Mouse (Mus musculus) heart, embryonic 12.5 days (tissue): ENCODE data around the gene Uck2. TPM values are rescaled to one million over a fixed set of nuclear protein-coding genes. Genes with fewer than 3 reads are reported as not detected.

Experiments
- ATAC-seq: fragments of 200-750 bp; cut with Nextera tagmentation; 2 replicates; pipeline ENCODE4 v1.8.0; 2017; ENCODE audit warnings: moderate TSS enrichment, moderate library complexity; ENCODE audit not compliant: insufficient number of reproducible peaks, low FRiP score
- H3K27ac ChIP-seq: fragments of 300-500 bp; sonication (generic); 2 replicates; pipeline ENCODE4 v1.5.1; 2016; ENCODE audit warnings: mild to moderate bottlenecking, moderate library complexity; ENCODE audit not compliant: poor library complexity, severe bottlenecking
- H3K27me3 ChIP-seq: fragments of 300-500 bp; sonication (generic); replicated peaks from 2 replicates; pipeline ENCODE4 v1.6.1; 2016; ENCODE audit warnings: mild to moderate bottlenecking, moderate library complexity
- H3K36me3 ChIP-seq: fragments of 300-500 bp; sonication (generic); 2 replicates; pipeline ENCODE4 v1.6.1; 2016; ENCODE audit warnings: mild to moderate bottlenecking, moderate library complexity
- H3K4me1 ChIP-seq: fragments of 300-500 bp; sonication (generic); replicated peaks from 2 replicates; pipeline ENCODE4 v1.6.1; 2016; ENCODE audit warnings: mild to moderate bottlenecking
- H3K4me2 ChIP-seq: fragments of 300-500 bp; sonication (generic); 2 replicates; pipeline ENCODE4 v1.6.1; 2016; ENCODE audit warnings: mild to moderate bottlenecking, moderate library complexity
- H3K4me3 ChIP-seq: fragments of 300-500 bp; sonication (generic); 2 replicates; pipeline ENCODE4 v1.5.1; 2016; ENCODE audit warnings: mild to moderate bottlenecking
- H3K9ac ChIP-seq: fragments of 300-500 bp; sonication (generic); 2 replicates; pipeline ENCODE4 v1.6.1; 2016; ENCODE audit warnings: mild to moderate bottlenecking, moderate library complexity
- H3K9me3 ChIP-seq: fragments of 300-500 bp; sonication (generic); replicated peaks from 2 replicates; pipeline ENCODE4 v1.6.1; 2016; ENCODE audit warnings: mild to moderate bottlenecking, moderate library complexity
- WGBS: fragments of 180-500 bp; shearing (Covaris S2); methylation state at CpG from one replicate; pipeline ENCODE4 v1.1.7; 2016; 5-methylcytosine and 5-hydroxymethylcytosine counted together
- polyA plus RNA-seq: library from polyadenylated mRNA; unstranded; fragments of >200 nt; fragmentation: Nextera tagmentation; extraction: Ambion mirVana; gene quantifications from 2 replicates; pipeline ENCODE4 v1.2.1, GENCODE M21; 2016

The Uck2 gene
- polyA plus RNA-seq, 1 experiment from 2014 or later: 68.9 TPM

- Histone ChIP-seq H3K9me3 (no peaks in the 10 kb centered on the region), H3K4me3 (peak overlapping the region; percentile 96), H3K9ac (peak overlapping the region; percentile 96), H3K4me2 (peak overlapping the region; percentile 80), H3K27me3 (0 out of 2 replicates have a peak, but pooled peaks cover 2% of the 10 kb centered on the region), H3K27ac (peak overlapping the region; percentile 89), H3K36me3 (0 out of 2 replicates have a peak, but pooled peaks cover 2% of the 10 kb centered on the region), H3K4me1 (peaks cover 49% of the 10 kb centered on the region)
- WGBS: under 1% methylated on average over 44 of the region's 44 CpGs
- ATAC-seq: peak; percentile 49; the same call in 1 of the 2 replicates
Measured at GRCm38 (mm10) chr1:167283441-167284257, 1.5 kb downstream of the Uck2 start.

GRCm38 (mm10) chr1:167282768-167283167 lies 2.4 kb downstream of the Uck2 start:
- Histone ChIP-seq H3K4me3 (peak overlapping the region; percentile 96), H3K36me3 (0 out of 2 replicates have a peak, but pooled peaks cover 2% of the 10 kb centered on the region), H3K9ac (peak overlapping the region; percentile 96; the same call in 1 of the 2 replicates), H3K27me3 (no peaks in the 10 kb centered on the region), H3K4me1 (peaks cover 52% of the 10 kb centered on the region), H3K4me2 (peak overlapping the region; percentile 80), H3K27ac (no peak overlapping the region), H3K9me3 (no peaks in the 10 kb centered on the region)
- WGBS: 41% methylated on average over 5 of the region's 5 CpGs
- no peak for ATAC-seq

- Histone ChIP-seq H3K27me3 (no peaks in the 10 kb centered on the region), H3K27ac (no peak overlapping the region), H3K9me3 (no peaks in the 10 kb centered on the region), H3K36me3 (0 out of 2 replicates have a peak, but pooled peaks cover 2% of the 10 kb centered on the region), H3K9ac (no peak overlapping the region), H3K4me1 (peaks cover 53% of the 10 kb centered on the region), H3K4me2 (no peak overlapping the region), H3K4me3 (no peak overlapping the region)
- 70% methylated on average over 3 of the region's 3 CpGs for WGBS
- no peak for ATAC-seq
Measured at GRCm38 (mm10) chr1:167282112-167282511, 3.0 kb downstream of the Uck2 start.

DNA sequence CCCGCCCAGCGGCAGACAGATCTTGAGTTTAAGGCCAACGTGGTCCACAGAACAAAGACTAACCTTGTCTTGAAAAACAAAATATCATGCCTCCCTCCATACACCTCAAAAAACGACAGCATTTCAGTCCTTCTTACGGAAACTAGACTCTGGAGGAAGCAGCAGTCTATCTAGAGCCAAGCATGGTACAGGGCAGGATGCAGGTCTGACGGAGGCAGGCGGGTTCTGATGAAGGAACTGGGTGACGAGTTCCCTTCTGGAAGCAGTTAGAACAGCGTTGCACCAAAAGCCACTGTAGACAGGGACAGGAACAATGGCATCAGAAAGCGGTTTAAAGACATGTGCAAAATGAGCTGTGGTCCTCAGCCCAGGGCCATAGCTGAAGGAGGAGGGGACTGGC lies 5.1 kb downstream of the Uck2 start:
- Histone ChIP-seq H3K4me2 (no peak overlapping the region), H3K9ac (no peak overlapping the region)

GRCm38 (mm10) chr1:167279160-167279715 lies 5.9 kb downstream of the Uck2 start:
- peak overlapping the region; percentile 62 for H3K27ac ChIP-seq
- no peaks in the 10 kb centered on the region for H3K9me3 ChIP-seq
- H3K9ac ChIP-seq: no peak overlapping the region
- WGBS: 52% methylated on average over 13 of the region's 13 CpGs
- H3K4me1 ChIP-seq: peaks cover 58% of the 10 kb centered on the region
- no peak for ATAC-seq
- H3K36me3 ChIP-seq: 0 out of 2 replicates have a peak, but pooled peaks cover 2% of the 10 kb centered on the region
- H3K4me3 ChIP-seq: no peak overlapping the region
- H3K27me3 ChIP-seq: no peaks in the 10 kb centered on the region
- peak overlapping the region; percentile 20; the same call in 1 of the 2 replicates for H3K4me2 ChIP-seq

More for the DNA sequence above, 5.1 kb downstream of the Uck2 start:
- Histone ChIP-seq H3K27me3 (no peaks in the 10 kb centered on the region), H3K36me3 (0 out of 2 replicates have a peak, but pooled peaks cover 2% of the 10 kb centered on the region), H3K4me3 (no peak overlapping the region), H3K4me1 (peaks cover 50% of the 10 kb centered on the region), H3K27ac (no peak overlapping the region), H3K9me3 (no peaks in the 10 kb centered on the region)
- WGBS: 81% methylated on average over 10 of the region's 10 CpGs
- ATAC-seq: no peak

GRCm38 (mm10) chr1:167278395-167278794 lies 6.7 kb downstream of the Uck2 start:
- Histone ChIP-seq H3K4me1 (peaks cover 67% of the 10 kb centered on the region), H3K36me3 (0 out of 2 replicates have a peak, but pooled peaks cover 2% of the 10 kb centered on the region), H3K9ac (no peak overlapping the region), H3K4me3 (no peak overlapping the region), H3K9me3 (no peaks in the 10 kb centered on the region), H3K4me2 (no peak overlapping the region), H3K27me3 (no peaks in the 10 kb centered on the region), H3K27ac (0 out of 2 replicates have a peak overlapping the region, but pooled peaks have one; percentile 62)
- WGBS: 63% methylated on average over 6 of the region's 6 CpGs
- no peak for ATAC-seq

DNA sequence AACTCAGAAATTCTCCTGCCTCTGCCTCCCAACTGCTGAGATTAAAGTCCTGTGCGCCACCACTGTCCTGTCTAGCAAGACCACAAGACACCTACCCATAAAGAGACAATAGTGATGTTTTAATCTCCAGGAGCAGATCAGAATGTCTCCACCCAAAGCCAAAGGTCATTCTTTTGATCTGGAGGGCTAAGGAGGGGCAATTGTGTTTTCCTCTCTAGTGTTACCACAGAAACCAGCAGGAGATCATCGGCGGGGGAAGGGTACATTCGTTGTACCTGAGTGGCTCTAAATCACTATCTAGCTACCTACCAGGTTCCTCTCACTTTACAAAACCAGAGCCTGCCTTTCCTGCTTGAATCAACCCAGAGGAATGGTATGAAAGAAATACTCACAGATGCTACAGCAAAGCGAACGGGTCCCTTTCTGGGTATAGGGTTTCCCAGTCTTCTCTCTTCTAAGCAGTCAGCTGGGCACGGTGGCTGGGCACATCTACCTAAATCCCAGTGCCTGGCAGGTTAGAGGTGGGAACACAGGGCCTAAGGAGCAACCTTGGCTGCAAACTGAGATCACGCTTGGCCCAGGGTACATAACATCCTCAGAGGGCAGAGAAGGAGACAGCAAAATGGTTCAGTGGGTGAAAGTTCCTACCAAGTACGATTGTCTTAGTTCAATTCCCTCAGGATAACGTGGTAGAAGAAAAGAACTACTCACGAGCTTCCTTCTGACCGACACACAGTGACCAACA lies 10.3 kb downstream of the Uck2 start:
- Histone ChIP-seq H3K36me3 (no peaks in the 10 kb centered on the region), H3K9ac (no peak overlapping the region), H3K4me3 (no peak overlapping the region), H3K9me3 (no peaks in the 10 kb centered on the region), H3K27ac (peak overlapping the region; percentile 82; the same call in 1 of the 2 replicates), H3K4me1 (peaks cover 71% of the 10 kb centered on the region), H3K27me3 (no peaks in the 10 kb centered on the region), H3K4me2 (no peak overlapping the region)
- no peak for ATAC-seq
- WGBS: 83% methylated on average over 12 of the region's 12 CpGs

DNA sequence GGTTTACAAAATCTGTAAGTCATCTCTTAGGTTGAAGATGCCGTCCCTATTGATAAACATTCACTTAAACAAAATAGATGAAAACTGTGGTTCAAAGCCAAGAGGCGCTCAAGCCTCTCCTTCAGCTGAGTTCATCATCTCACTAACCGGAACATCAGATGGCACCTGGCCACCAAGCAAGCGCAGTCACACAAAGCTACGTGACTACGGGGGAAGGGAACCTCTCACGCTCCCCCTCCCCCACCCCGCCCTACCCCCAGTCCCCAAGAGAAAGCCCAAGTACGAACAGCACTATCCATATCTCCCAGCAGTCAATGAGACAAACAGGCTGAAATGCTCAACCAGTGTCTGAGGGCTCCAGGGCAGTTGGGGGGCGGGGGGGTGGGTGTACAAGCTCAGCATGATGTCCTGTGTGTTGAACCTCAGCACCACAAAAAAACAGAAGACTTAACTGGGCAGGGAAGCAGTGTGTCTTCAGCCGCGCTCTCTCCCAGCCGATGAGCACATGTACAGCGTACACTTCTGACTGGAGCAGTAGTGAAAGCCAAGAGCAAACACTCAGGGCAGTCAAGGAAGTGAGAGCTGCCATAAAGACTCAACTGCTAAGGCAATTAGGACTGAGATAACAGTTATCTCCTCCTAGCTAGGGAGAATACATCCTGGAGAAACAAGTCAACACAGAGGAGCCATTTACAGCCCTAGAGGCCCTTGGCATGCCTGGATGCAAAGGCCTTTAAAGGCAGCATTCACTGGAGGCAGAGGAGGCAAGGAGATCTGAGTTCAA lies 11.5 kb downstream of the Uck2 start:
- Histone ChIP-seq H3K4me2 (peak overlapping the region; percentile 56), H3K27ac (peak overlapping the region; percentile 82), H3K9me3 (no peaks in the 10 kb centered on the region), H3K4me1 (peaks cover 74% of the 10 kb centered on the region), H3K4me3 (no peak overlapping the region), H3K27me3 (no peaks in the 10 kb centered on the region), H3K9ac (peak overlapping the region; percentile 33; the same call in 1 of the 2 replicates), H3K36me3 (no peaks in the 10 kb centered on the region)
- ATAC-seq: no peak
- 27% methylated on average over 14 of the region's 14 CpGs for WGBS

DNA sequence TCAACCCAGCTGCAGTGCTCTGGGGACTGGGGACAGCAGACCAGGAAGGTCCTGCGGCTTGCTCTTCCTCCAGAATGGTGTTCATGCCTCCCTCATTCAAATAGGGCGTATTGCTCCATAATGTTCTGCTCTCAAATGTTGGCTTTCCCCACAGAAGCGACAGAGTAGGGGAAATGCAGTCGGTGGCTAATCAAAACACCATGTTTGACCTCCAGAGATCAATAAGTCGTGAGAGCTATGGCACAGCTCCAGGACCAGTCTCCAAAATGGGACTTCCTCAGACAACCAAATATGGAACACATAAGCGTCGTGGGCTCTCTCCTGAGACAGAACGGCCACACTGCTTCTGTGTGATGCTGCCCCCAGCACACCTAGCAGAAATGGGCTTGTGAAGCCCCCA lies 13.3 kb downstream of the Uck2 start:
- no peak for ATAC-seq
- WGBS: 38% methylated on average over 8 of the region's 8 CpGs
- Histone ChIP-seq H3K27ac (no peak overlapping the region), H3K4me3 (no peak overlapping the region), H3K9ac (peak overlapping the region; percentile 32; the same call in 1 of the 2 replicates), H3K4me1 (peaks cover 75% of the 10 kb centered on the region), H3K27me3 (no peaks in the 10 kb centered on the region), H3K36me3 (no peaks in the 10 kb centered on the region), H3K4me2 (no peak overlapping the region), H3K9me3 (no peaks in the 10 kb centered on the region)

DNA sequence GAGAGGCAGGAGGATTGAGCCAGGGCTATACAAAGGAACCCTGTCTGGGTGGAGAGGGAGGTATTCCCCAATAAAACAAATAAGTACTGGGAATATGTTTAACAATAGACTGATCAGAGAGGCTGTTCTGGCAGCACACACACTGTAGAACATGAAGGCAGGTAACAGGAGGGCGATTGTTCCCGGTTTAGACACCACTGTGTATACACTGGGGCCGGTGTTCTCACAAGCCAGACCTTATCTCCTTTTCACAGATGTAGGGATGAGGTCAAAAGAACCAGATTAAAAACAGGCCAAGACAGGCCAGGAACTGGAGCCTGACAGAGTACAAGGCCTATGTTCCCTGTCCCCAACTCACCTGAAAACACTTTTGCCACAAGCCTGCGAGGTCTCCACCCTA lies 13.8 kb downstream of the Uck2 start:
- no peak overlapping the region for H3K4me2 ChIP-seq
- H3K4me3 ChIP-seq: no peak overlapping the region
- H3K27ac ChIP-seq: no peak overlapping the region
- H3K36me3 ChIP-seq: no peaks in the 10 kb centered on the region
- no peaks in the 10 kb centered on the region for H3K27me3 ChIP-seq
- no peaks in the 10 kb centered on the region for H3K9me3 ChIP-seq
- peaks cover 74% of the 10 kb centered on the region for H3K4me1 ChIP-seq
- peak; percentile 18; the same call in 1 of the 2 replicates for ATAC-seq
- H3K9ac ChIP-seq: no peak overlapping the region
- WGBS: 35% methylated on average over 4 of the region's 4 CpGs
